10 mouse cellular contexts compared by ENCODE assay signal in genomic region chr7:98801086-98801485, GRCm38 (mm10). TPM values are rescaled to one million over a fixed set of nuclear protein-coding genes. Genes with fewer than 3 reads are reported as not detected.
DNase-seq lines count a peak whose midpoint lies in the region; ATAC-seq and TF ChIP-seq lines count a peak whose summit lies in the region.
"Had no signal": no experiment of that assay in that cellular context is flagged by ENCODE, and none has a peak within 500 bp of the region (broad histone marks: within the 10 kb centered on the region; RNA-seq: fewer than 3 reads in every experiment).

No protein-coding gene starts in this region.

- no peaks in the 10 kb centered on the region for H3K36me3 ChIP-seq in intestine, embryonic 15.5 days
- no peaks in the 10 kb centered on the region for H3K36me3 ChIP-seq in intestine, postnatal 0 days (ENCODE audit: control insufficient read depth, insufficient read depth)
- H3K36me3 ChIP-seq: hindbrain, embryonic 15.5 days; limb, embryonic 12.5 days had no signal

- no peaks in the 10 kb centered on the region for H3K9me3 ChIP-seq in intestine, embryonic 15.5 days
- no peaks in the 10 kb centered on the region for H3K9me3 ChIP-seq in intestine, postnatal 0 days (ENCODE audit: control insufficient read depth)
- H3K9me3 ChIP-seq: hindbrain, embryonic 15.5 days; limb, embryonic 12.5 days had no signal

- H3K27ac ChIP-seq in intestine, embryonic 15.5 days, result no peak overlapping the region
- H3K27ac ChIP-seq in intestine, postnatal 0 days (ENCODE audit: low read depth, low read length), result no peak overlapping the region; the same call in 1 of the 2 replicates
- H3K27ac ChIP-seq in gastrocnemius, adult 2 months, result peak overlapping the region; percentile 72
- H3K27ac ChIP-seq: hindbrain, embryonic 15.5 days; limb, embryonic 12.5 days had no signal

- 51% methylated on average over 7 of the region's 7 CpGs for WGBS in intestine, embryonic 15.5 days
- WGBS in intestine, postnatal 0 days, result 54% methylated on average over 7 of the region's 7 CpGs

- ATAC-seq in intestine, embryonic 15.5 days, result peak; percentile 59; the same call in 1 of the 2 replicates
- ATAC-seq in intestine, postnatal 0 days, result no peak

- no peak overlapping the region for H3K9ac ChIP-seq in intestine, embryonic 15.5 days
- no peak overlapping the region for H3K9ac ChIP-seq in intestine, postnatal 0 days (ENCODE audit: low read depth, low read length)
- H3K9ac ChIP-seq: hindbrain, embryonic 15.5 days; limb, embryonic 12.5 days had no signal

- intact Hi-C loops in gastrocnemius, adult 2 months (cut with DNase I), result no loop called here

- no peak overlapping the region for H3K4me3 ChIP-seq in intestine, embryonic 15.5 days (replicated peaks)
- H3K4me3 ChIP-seq in intestine, postnatal 0 days (ENCODE audit: low read depth, low read length), result no peak overlapping the region
- no peak overlapping the region for H3K4me3 ChIP-seq in gastrocnemius, adult 2 months
- H3K4me3 ChIP-seq: hindbrain, embryonic 15.5 days; limb, embryonic 12.5 days had no signal

- no peak overlapping the region for H3K4me2 ChIP-seq in intestine, embryonic 15.5 days (replicated peaks)
- H3K4me2 ChIP-seq in intestine, postnatal 0 days (replicated peaks; ENCODE audit: low read depth), result no peak overlapping the region
- H3K4me2 ChIP-seq: hindbrain, embryonic 15.5 days; limb, embryonic 12.5 days had no signal

- TF ChIP-seq CTCF in intestine, postnatal 0 days (IDR thresholded peaks at IDR 0.05; ENCODE audit: low read depth), result no peak
- no peak for TF ChIP-seq CTCF in gastrocnemius, adult 2 months (IDR thresholded peaks at IDR 0.05)

- peaks cover 17% of the 10 kb centered on the region for H3K4me1 ChIP-seq in intestine, embryonic 15.5 days (replicated peaks)
- no peaks in the 10 kb centered on the region for H3K4me1 ChIP-seq in intestine, postnatal 0 days (replicated peaks; ENCODE audit: control insufficient read depth, insufficient read depth, low read length)

- H3K27me3 ChIP-seq in intestine, embryonic 15.5 days (replicated peaks), result no peaks in the 10 kb centered on the region
- no peaks in the 10 kb centered on the region for H3K27me3 ChIP-seq in intestine, postnatal 0 days (replicated peaks; ENCODE audit: control insufficient read depth, insufficient read depth, low read length)
- H3K27me3 ChIP-seq: hindbrain, embryonic 15.5 days had no signal

- DNase-seq in Muller cell, postnatal 12 days (ENCODE audit: inconsistent ontology term), result peak; percentile 16
- DNase-seq in gastrocnemius, adult 2 months, result peak; percentile 81
- DNase-seq in heart, postnatal 4 days, result peak; percentile 56
- DNase-seq in kidney, postnatal 14 days, result no peak
- DNase-seq in kidney, adult 9 months, result no peak
- no peak for DNase-seq in kidney, postnatal 4 days

RNA-seq across cellular contexts. Expression of gene Wnt11, which starts 33.8 kb away (rescaled TPM):
- polyA plus RNA-seq in intestine, embryonic 15.5 days (2015; fragmentation: Nextera tagmentation; extraction: Ambion mirVana), result 1.7 and 1.8 TPM in 2 replicates
- 0.80 and 1.1 TPM in 2 replicates for polyA plus RNA-seq in intestine, postnatal 0 days (2015; fragmentation: Nextera tagmentation; extraction: Ambion mirVana)
- total RNA-seq in gastrocnemius, adult 2 months (2021), result 1 to 10 TPM; 5.3 to 8.3 TPM
- 1 to 10 TPM; 4.4 to 5.7 TPM for total RNA-seq in heart, postnatal 4 days (2021)

Comparison
In these comparisons a context has a peak if more than half of its experiments do, and no peak if none do; other contexts are left out.
1. DNase-seq: peak in Muller cell, postnatal 12 days (single experiment), gastrocnemius, adult 2 months (single experiment) and heart, postnatal 4 days (single experiment); none in kidney, postnatal 14 days (single experiment), kidney, adult 9 months (single experiment) and kidney, postnatal 4 days (0 of 2).